Mouse (Mus musculus) macrophage (primary cell): ENCODE results near the gene Exog. TPM values are rescaled to one million over a fixed set of nuclear protein-coding genes. Genes with fewer than 3 reads are reported as not detected.

Experiments used
- H3K27ac ChIP-seq: fragments of 350-480 bp; formaldehyde crosslinking; 2 replicates; pipeline ENCODE4 v1.9.0; 2021
- H3K36me3 ChIP-seq: fragments of 350-480 bp; formaldehyde crosslinking; 2 replicates; pipeline ENCODE4 v1.9.0; 2021; ENCODE audit errors: inconsistent target
- H3K4me3 ChIP-seq: fragments of 350-480 bp; formaldehyde crosslinking; 2 replicates; pipeline ENCODE4 v1.9.0; 2021; ENCODE audit errors: inconsistent target
- H3K79me2 ChIP-seq: fragments of 350-480 bp; formaldehyde crosslinking; 2 replicates; pipeline ENCODE4 v1.9.0; 2021; ENCODE audit errors: inconsistent target
- WGBS: methylation state at CpG from one replicate; pipeline ENCODE4 v1.1.7; 2026; ENCODE audit warnings: inconsistent platforms; ENCODE audit not compliant: missing documents; 5-methylcytosine and 5-hydroxymethylcytosine counted together
- polyA plus RNA-seq: library from polyadenylated mRNA; stranded (reverse); fragments of 250-400 nt; gene quantifications from 3 replicates; pipeline ENCODE4 v1.2.4, GENCODE M21; 2018; ENCODE audit warnings: inconsistent platforms
- total RNA-seq, 78 experiments: library from RNA; depleted of rRNA; stranded (reverse); fragments of 250-400 nt; gene quantifications; 1 replicate in 9 of 78; 2 replicates in 24 of 78; 3 replicates in 43 of 78; 4 replicates in 2 of 78; pipeline ENCODE4 v1.2.4; 2018; ENCODE audit warnings: inconsistent platforms in 56 of 78

Exog gene
- total RNA-seq (2018; cell fraction: chromatin; rRNA removed), result 10 to 100 TPM in 6 of 26 experiments, 1 to 10 TPM in 15, under 1 TPM in 5; 0.37 to 14.1 (median 4.4) TPM
- 1 to 10 TPM in 24 of 26 experiments, under 1 TPM in 2; 0.76 to 8.5 (median 4.1) TPM for total RNA-seq (2018; cell fraction: cytosol; rRNA removed)
- total RNA-seq (2018; cell fraction: nucleus; rRNA removed), result 10 to 100 TPM in 1 of 26 experiments, 1 to 10 TPM in 23, under 1 TPM in 2; 0.92 to 13.5 (median 3.9) TPM
- polyA plus RNA-seq, result 2.6 to 6.0 TPM (median 4.0 TPM) in 3 replicates

- peak within 1 kb of the TSS; percentile 86 for H3K4me3 ChIP-seq
- H3K36me3 ChIP-seq, result peaks cover 22% of the 10 kb centered on the region
- H3K27ac ChIP-seq, result peak within 1 kb of the TSS; percentile 19; the same call in 1 of the 2 replicates
- WGBS, result 1% methylated on average over 49 of the region's 52 CpGs
- H3K79me2 ChIP-seq, result peaks cover 5% of the 10 kb centered on the region
Observed at GRCm38 (mm10) chr9:119444738-119445429, at the start of gene Exog. Exog (plus strand) TSS chr9:119444943.

DNA sequence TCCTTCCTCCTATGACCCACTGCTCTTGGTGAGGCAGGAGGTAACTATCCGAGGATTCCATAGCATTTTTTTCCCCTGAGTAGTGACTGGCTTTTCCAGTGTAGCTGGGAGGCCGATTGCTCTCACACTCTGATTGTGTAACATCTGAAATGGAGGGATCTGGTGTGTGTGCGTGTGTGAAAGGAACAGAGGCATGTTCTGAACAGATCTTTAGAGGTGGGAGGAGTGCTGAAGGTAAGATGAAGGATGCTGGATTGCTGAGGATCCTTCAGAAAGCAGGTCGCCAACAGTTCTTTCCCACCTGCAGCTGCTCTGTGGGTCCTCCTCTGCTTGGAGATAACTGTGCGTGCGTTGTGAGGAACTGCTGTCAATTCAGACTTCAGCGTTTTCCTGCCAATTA is 43.4 kb upstream of the Exog start:
- Histone ChIP-seq H3K79me2 (no peaks in the 10 kb centered on the region), H3K36me3 (no peaks in the 10 kb centered on the region), H3K27ac (no peak overlapping the region), H3K4me3 (peak overlapping the region; percentile 32)
- 0% methylated on average over 7 of the region's 7 CpGs for WGBS

GRCm38 (mm10) chr9:119401801-119402214 is 42.9 kb upstream of the Exog start, which contains the start of gene Acvr2b:
Acvr2b (plus strand) TSS chr9:119402118.
- Histone ChIP-seq H3K79me2 (no peaks in the 10 kb centered on the region), H3K36me3 (no peaks in the 10 kb centered on the region), H3K27ac (no peak within 1 kb of the TSS), H3K4me3 (peak within 1 kb of the TSS; percentile 32)
- 0% methylated on average over 19 of the region's 32 CpGs for WGBS

DNA sequence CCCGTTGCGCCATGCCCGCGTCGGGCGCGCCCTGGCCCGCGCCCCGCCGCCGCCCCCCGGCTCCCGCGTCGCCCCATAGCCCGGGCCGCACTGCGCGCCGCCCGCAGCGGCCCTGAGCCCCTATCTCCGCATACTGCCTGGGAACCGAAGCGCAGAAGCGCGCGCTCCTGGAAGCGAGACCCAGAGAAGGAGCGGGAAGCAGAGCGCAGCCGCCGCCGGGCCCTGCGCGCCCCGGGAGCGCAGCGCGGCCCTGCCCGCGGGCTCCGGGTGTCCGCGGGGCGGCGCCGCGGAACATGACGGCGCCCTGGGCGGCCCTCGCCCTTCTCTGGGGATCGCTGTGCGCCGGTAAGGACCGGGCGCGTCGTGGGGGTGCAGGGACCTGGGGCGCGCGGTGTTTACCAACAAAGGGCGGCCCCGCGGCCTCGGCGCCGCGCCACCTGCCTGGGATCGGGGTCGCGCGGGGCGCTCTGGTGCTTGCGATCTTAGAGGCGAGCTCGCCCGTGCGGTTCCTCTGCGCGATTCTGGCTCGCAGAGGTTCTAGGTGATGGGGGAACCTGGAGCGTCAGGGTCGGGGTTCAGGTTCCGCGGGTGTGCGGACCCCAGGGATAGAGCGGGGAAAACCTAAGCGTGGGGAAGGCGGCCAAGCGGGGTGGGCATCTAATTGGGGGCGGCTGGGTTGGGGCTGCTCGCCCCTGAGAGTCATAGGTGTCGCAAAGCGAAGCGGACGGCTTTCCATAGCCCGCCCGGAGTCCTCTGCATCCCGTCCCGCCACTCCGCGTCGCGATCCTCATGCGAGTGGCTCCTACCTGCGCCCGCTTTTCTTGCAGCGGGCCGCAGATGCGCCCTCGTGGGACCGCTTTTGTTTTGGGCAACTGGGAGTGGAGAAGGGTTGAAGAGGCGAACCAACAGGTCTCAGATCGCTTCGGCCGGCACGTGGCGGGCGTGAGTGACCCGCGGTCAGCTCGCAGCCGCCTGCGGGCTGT is 42.2 kb upstream of the Exog start:
- peak overlapping the region; percentile 21; the same call in 1 of the 2 replicates for H3K4me3 ChIP-seq
- H3K27ac ChIP-seq, result no peak overlapping the region
- H3K36me3 ChIP-seq, result no peaks in the 10 kb centered on the region
- no peaks in the 10 kb centered on the region for H3K79me2 ChIP-seq
- under 1% methylated on average over 118 of the region's 127 CpGs for WGBS

DNA sequence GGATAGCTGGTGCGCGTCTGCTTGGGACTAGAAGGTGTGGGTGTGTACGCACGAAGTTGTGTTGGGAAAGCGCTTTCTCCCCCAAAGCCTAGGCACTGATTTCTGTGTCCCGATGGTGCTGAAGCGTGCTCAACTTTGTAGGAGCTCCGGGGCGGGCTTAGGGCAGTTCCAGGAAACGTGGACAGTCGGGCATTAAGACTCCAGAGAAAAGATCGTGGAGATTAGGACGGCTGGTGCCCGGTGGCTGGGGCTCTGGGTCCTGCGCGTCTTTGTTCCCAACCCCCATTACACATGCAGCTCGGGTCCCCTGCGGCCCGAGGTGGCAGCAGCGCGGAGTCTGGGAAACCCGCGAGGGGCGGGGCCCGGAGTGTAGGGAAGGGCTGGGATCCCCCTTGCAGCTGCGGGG is 41.5 kb upstream of the Exog start:
- no peaks in the 10 kb centered on the region for H3K79me2 ChIP-seq
- peak overlapping the region; percentile 21; the same call in 1 of the 2 replicates for H3K4me3 ChIP-seq
- no peak overlapping the region for H3K27ac ChIP-seq
- no peaks in the 10 kb centered on the region for H3K36me3 ChIP-seq
- under 1% methylated on average over 26 of the region's 26 CpGs for WGBS

GRCm38 (mm10) chr9:119404090-119404489 is 40.7 kb upstream of the Exog start:
- Histone ChIP-seq H3K4me3 (no peak overlapping the region), H3K36me3 (no peaks in the 10 kb centered on the region), H3K27ac (no peak overlapping the region), H3K79me2 (no peaks in the 10 kb centered on the region)
- WGBS, result 15% methylated on average over 5 of the region's 5 CpGs

DNA sequence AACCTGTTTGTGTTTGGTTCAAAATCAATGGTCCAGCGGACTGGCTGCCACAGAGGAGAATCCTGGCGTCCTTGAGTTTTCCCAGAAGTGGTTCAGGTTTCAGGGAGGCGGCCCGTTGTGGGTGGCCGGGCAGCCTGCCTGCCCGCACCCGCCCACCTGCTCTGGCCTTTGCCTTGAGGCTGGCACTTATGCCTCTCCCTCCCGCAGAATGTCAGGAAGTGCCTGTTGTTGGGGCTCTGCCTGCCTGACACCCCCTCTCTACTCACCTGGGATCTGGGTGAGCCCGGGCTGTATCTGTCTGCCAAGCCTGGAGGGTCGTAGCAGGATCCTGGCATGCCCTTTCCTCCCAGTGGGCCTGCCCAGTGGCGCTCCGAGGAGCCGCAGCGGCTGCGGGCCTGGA is 36.9 kb upstream of the Exog start:
- Histone ChIP-seq H3K36me3 (no peaks in the 10 kb centered on the region), H3K27ac (no peak overlapping the region), H3K4me3 (no peak overlapping the region), H3K79me2 (no peaks in the 10 kb centered on the region)
- 97% methylated on average over 15 of the region's 15 CpGs for WGBS

GRCm38 (mm10) chr9:119408898-119409664 is 35.7 kb upstream of the Exog start:
- no peaks in the 10 kb centered on the region for H3K36me3 ChIP-seq
- no peak overlapping the region for H3K27ac ChIP-seq
- no peak overlapping the region for H3K4me3 ChIP-seq
- 71% methylated on average over 11 of the region's 11 CpGs for WGBS
- no peaks in the 10 kb centered on the region for H3K79me2 ChIP-seq

DNA sequence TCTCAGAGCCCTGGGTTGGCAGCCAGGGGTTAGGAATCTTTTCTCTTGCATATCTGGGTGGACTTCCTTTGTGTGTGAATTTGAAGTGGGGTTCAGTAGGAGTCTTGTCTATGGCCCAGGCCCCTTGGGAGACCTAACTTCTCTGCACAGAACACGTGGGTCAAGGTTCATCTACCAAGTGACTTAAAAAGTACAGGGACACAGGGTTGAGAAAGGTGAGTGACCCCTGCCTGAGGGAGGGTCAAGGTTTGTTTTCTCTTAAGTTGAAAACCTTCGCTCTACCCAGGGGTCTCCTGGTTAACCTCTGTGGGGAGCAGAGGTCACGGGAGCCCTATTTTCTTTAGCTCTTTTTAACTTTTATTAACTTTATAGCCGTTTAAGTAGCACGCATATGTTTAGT is 34.9 kb upstream of the Exog start:
- Histone ChIP-seq H3K27ac (no peak overlapping the region), H3K4me3 (no peak overlapping the region), H3K79me2 (no peaks in the 10 kb centered on the region), H3K36me3 (no peaks in the 10 kb centered on the region)
- 92% methylated on average over 5 of the region's 5 CpGs for WGBS

DNA sequence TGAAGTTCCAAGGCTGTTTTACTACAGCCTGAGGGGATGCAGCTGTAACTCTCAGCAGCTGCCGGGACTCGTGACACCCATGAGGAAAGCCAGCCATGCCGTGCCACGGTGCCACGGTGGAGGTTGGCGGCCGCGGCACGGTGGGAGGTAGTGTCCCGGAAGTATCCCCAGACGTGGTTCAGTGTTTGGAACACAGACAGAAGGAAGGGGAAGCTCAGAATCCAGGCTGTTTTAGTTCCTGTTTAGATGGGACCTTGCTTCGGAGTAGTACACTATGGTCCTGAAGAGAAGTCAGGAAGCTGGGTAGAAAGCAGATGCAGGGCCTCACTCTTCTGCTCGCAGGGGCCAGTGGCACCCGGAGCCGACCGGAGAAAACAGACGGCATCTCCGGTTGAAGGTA is 26.7 kb upstream of the Exog start:
- Histone ChIP-seq H3K36me3 (no peaks in the 10 kb centered on the region), H3K4me3 (no peak overlapping the region), H3K79me2 (no peaks in the 10 kb centered on the region), H3K27ac (no peak overlapping the region)
- 77% methylated on average over 18 of the region's 18 CpGs for WGBS

DNA sequence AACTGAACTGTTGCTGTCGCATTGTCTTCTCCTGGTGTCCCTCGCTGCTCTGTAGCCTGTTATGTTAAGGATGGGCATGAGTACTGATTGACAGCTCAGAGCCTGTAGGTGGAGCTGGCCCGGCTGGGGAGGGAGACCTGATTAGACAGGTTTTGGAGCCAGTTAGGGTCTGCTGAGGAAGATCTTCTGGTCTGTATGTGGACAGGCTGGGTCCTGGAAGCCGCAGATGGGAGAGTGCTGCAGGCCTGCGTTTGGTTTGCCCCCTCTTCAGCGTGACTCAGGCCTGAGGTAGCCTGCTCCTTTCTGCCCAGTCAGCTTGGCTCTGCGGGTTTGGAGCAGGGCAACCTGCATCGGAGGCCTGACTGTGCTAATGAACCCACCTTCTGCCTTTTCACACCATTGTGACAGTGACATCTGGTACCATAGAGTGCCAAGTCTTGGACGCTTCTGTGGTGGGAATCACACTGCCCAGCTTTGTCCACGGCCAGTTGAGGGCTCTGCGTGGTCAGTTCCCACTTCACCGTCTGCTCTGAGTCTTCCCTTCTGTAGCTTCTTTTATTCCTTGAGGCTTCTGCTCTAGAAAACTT is 24.8 kb upstream of the Exog start:
- H3K79me2 ChIP-seq, result no peaks in the 10 kb centered on the region
- H3K4me3 ChIP-seq, result no peak overlapping the region
- no peak overlapping the region for H3K27ac ChIP-seq
- WGBS, result 94% methylated on average over 12 of the region's 12 CpGs
- no peaks in the 10 kb centered on the region for H3K36me3 ChIP-seq

DNA sequence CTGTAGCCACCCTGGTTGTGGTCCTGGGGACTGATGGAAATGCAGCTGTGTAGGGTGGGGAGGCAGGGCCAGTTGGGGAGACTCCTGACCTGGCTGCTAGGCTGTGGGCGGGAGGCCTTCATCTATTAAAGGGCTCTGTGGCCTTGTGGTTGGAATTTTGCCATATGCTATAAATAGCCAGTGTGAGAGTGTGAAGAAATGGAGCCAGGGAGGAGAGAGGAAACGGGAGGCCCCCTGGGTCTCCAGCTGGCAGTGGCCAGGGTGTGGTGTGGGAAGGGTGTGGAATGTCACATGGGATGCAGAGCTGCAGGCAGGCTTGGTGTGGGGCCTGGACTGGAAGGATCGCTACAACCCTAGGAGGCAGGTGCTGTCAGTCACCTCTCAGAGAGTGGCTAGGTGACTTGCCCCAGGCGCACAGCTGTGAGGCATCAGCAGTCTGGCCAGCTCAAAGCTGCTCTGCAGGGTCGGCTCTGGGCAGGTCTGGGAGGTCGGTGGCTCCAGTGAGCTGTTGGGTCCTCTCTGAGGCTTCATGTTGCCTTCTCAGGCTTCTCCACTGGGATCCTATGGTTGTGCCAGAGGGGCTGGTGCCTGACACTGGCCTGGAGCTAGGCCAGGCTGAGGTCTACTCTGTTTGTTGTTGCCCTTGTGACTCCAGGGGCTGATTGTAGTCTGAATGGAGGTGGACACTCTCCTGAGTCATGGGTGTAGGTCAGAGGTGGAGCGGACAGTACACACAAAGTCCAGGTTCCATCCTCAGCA is 19.3 kb upstream of the Exog start:
- WGBS, result 36% methylated on average over 7 of the region's 7 CpGs
- H3K4me3 ChIP-seq, result no peak overlapping the region
- H3K79me2 ChIP-seq, result no peaks in the 10 kb centered on the region
- H3K27ac ChIP-seq, result no peak overlapping the region
- no peaks in the 10 kb centered on the region for H3K36me3 ChIP-seq

- Histone ChIP-seq H3K36me3 (no peaks in the 10 kb centered on the region), H3K4me3 (no peak overlapping the region), H3K79me2 (no peaks in the 10 kb centered on the region), H3K27ac (no peak overlapping the region)
- WGBS, result 85% methylated on average over 13 of the region's 13 CpGs
Observed at GRCm38 (mm10) chr9:119425976-119426415, 18.7 kb upstream of the Exog start.
